ENCODE assay signal across 9 mouse cellular contexts in genomic region chr4:144404456-144405086, GRCm38 (mm10). TPM values are rescaled to one million over a fixed set of nuclear protein-coding genes. Genes with fewer than 3 reads are reported as not detected.
A peak's percentile ranks its signal among the peaks of the same experiment; 100 is the strongest.
DNase-seq lines count a peak whose midpoint lies in the region; ATAC-seq and TF ChIP-seq lines count a peak whose summit lies in the region.
"Had no signal": no experiment of that assay in that cellular context is flagged by ENCODE, and none has a peak within 500 bp of the region (broad histone marks: within the 10 kb centered on the region; RNA-seq: fewer than 3 reads in every experiment).

No protein-coding gene starts in this region.

- peaks cover 8% of the 10 kb centered on the region; the same call in 1 of the 2 replicates for H3K4me1 ChIP-seq in embryonic facial prominence, embryonic 10.5 days
- H3K4me1 ChIP-seq in hindbrain, embryonic 13.5 days (replicated peaks): 0 out of 2 replicates have a peak, but pooled peaks cover 5% of the 10 kb centered on the region
- H3K4me1 ChIP-seq in limb, embryonic 14.5 days (ENCODE audit: control insufficient read depth, insufficient read depth, low read length): no peaks in the 10 kb centered on the region
- H3K4me1 ChIP-seq in midbrain, embryonic 14.5 days (ENCODE audit: control insufficient read depth, insufficient read depth, low read length): no peaks in the 10 kb centered on the region

- H3K4me2 ChIP-seq in hindbrain, embryonic 13.5 days: peak overlapping the region; percentile 40
- peak overlapping the region; percentile 44 for H3K4me2 ChIP-seq in limb, embryonic 14.5 days (replicated peaks; ENCODE audit: low read depth, low read length, severe bottlenecking)
- H3K4me2 ChIP-seq in midbrain, embryonic 14.5 days (ENCODE audit: low read length): no peak overlapping the region

- H3K27me3 ChIP-seq in embryonic facial prominence, embryonic 10.5 days (replicated peaks; ENCODE audit: low read depth, poor library complexity, severe bottlenecking): no peaks in the 10 kb centered on the region
- H3K27me3 ChIP-seq in hindbrain, embryonic 13.5 days: no peaks in the 10 kb centered on the region
- no peaks in the 10 kb centered on the region for H3K27me3 ChIP-seq in limb, embryonic 14.5 days (ENCODE audit: control insufficient read depth, insufficient read depth, low read length)
- H3K27me3 ChIP-seq in midbrain, embryonic 14.5 days (ENCODE audit: control insufficient read depth, insufficient read depth, low read length): no peaks in the 10 kb centered on the region

- peak; percentile 96 for DNase-seq in ES-CJ7 (ENCODE audit: low read depth, low spot score)
- peak; percentile 75 for DNase-seq in embryonic facial prominence, embryonic 10.5 days (ENCODE audit: low spot score)
- peak; percentile 87 for DNase-seq in limb, embryonic 14.5 days (ENCODE audit: low spot score)
- DNase-seq in midbrain, embryonic 14.5 days: peak; percentile 0
- no peak for DNase-seq in right cerebral cortex, postnatal 25 days
- no peak for DNase-seq in frontal cortex, postnatal 10 days (ENCODE audit: low spot score in 2 of 2)

- no peak for ATAC-seq in hindbrain, embryonic 13.5 days (ENCODE audit: low FRiP score)
- ATAC-seq in limb, embryonic 14.5 days (ENCODE audit: low FRiP score, low read depth): peak; percentile 94
- no peak for ATAC-seq in midbrain, embryonic 14.5 days (ENCODE audit: low FRiP score, low TSS enrichment)
- ATAC-seq in megakaryocyte-erythroid progenitor cell, adult 5-6 weeks (replicated peaks; ENCODE audit: low FRiP score, low TSS enrichment, poor library complexity, severe bottlenecking): no peak

- WGBS in embryonic facial prominence, embryonic 10.5 days: 8% methylated on average over 17 of the region's 17 CpGs
- WGBS in hindbrain, embryonic 13.5 days: 10% methylated on average over 17 of the region's 17 CpGs
- 4% methylated on average over 16 of the region's 17 CpGs for WGBS in limb, embryonic 14.5 days
- 9% methylated on average over 17 of the region's 17 CpGs for WGBS in midbrain, embryonic 14.5 days

- H3K36me3 ChIP-seq in embryonic facial prominence, embryonic 10.5 days (replicated peaks): no peaks in the 10 kb centered on the region
- H3K36me3 ChIP-seq in hindbrain, embryonic 13.5 days: no peaks in the 10 kb centered on the region
- no peaks in the 10 kb centered on the region for H3K36me3 ChIP-seq in limb, embryonic 14.5 days (ENCODE audit: control insufficient read depth, insufficient read depth, low read length)
- H3K36me3 ChIP-seq in midbrain, embryonic 14.5 days (ENCODE audit: control insufficient read depth, insufficient read depth, low read length): no peaks in the 10 kb centered on the region

- no peaks in the 10 kb centered on the region for H3K9me3 ChIP-seq in embryonic facial prominence, embryonic 10.5 days
- H3K9me3 ChIP-seq in hindbrain, embryonic 13.5 days: peaks cover 5% of the 10 kb centered on the region; the same call in 1 of the 2 replicates
- H3K9me3 ChIP-seq in limb, embryonic 14.5 days (ENCODE audit: control insufficient read depth, low read length): no peaks in the 10 kb centered on the region
- H3K9me3 ChIP-seq in midbrain, embryonic 14.5 days (ENCODE audit: control insufficient read depth, low read length): peaks cover 9% of the 10 kb centered on the region

- no peak for TF ChIP-seq POLR2A in limb, embryonic 14.5 days (IDR thresholded peaks at IDR 0.05; ENCODE audit: borderline replicate concordance, extremely low read depth, insufficient read depth, insufficient read length)

- peak overlapping the region; percentile 72 for H3K27ac ChIP-seq in embryonic facial prominence, embryonic 10.5 days (replicated peaks)
- no peak overlapping the region for H3K27ac ChIP-seq in hindbrain, embryonic 13.5 days
- peak overlapping the region; percentile 79 for H3K27ac ChIP-seq in limb, embryonic 14.5 days (replicated peaks; ENCODE audit: low read depth, low read length)
- H3K27ac ChIP-seq in midbrain, embryonic 14.5 days (replicated peaks; ENCODE audit: low read depth, low read length): no peak overlapping the region

- no peak overlapping the region for H3K9ac ChIP-seq in hindbrain, embryonic 13.5 days
- peak overlapping the region; percentile 42; the same call in 1 of the 2 replicates for H3K9ac ChIP-seq in limb, embryonic 14.5 days (ENCODE audit: low read depth, low read length, severe bottlenecking)
- H3K9ac ChIP-seq in midbrain, embryonic 14.5 days (replicated peaks; ENCODE audit: low read length): no peak overlapping the region

- peak overlapping the region; percentile 51 for H3K4me3 ChIP-seq in embryonic facial prominence, embryonic 10.5 days
- H3K4me3 ChIP-seq in hindbrain, embryonic 13.5 days: no peak overlapping the region
- peak overlapping the region; percentile 30 for H3K4me3 ChIP-seq in limb, embryonic 14.5 days (replicated peaks; ENCODE audit: low read length)
- H3K4me3 ChIP-seq in midbrain, embryonic 14.5 days (replicated peaks; ENCODE audit: low read depth, low read length): no peak overlapping the region

RNA-seq across cellular contexts. Expression of gene Pramef12, which starts 3.7 kb away (rescaled TPM):
- 0.30 TPM in 1 of 2 replicates, not detected in the other for polyA plus RNA-seq in embryonic facial prominence, embryonic 10.5 days (2016; fragmentation: Nextera tagmentation; extraction: Ambion mirVana)
- not detected in 2 replicates for polyA plus RNA-seq in hindbrain, embryonic 13.5 days (2015; fragmentation: Nextera tagmentation; extraction: Ambion mirVana)
- 0.75 and 1.1 TPM in 2 replicates for polyA plus RNA-seq in limb, embryonic 14.5 days (2012; rRNA removed)
- 0.33 and 0.51 TPM in 2 replicates for polyA plus RNA-seq in limb, embryonic 14.5 days (2014; fragmentation: Nextera tagmentation; extraction: Ambion mirVana)
- not detected in 2 replicates for polyA plus RNA-seq in midbrain, embryonic 14.5 days (2014; fragmentation: Nextera tagmentation; extraction: Ambion mirVana)
- total RNA-seq in megakaryocyte-erythroid progenitor cell, adult 5-6 weeks (2014; fragmentation: Nextera tagmentation): not detected in 2 replicates
- total RNA-seq in megakaryocyte-erythroid progenitor cell, adult 5-6 weeks (2017): not detected in 2 replicates

RNA-seq across cellular contexts. Expression of gene Pramef20, which starts 26.8 kb away (rescaled TPM):
- polyA plus RNA-seq in embryonic facial prominence, embryonic 10.5 days (2016; fragmentation: Nextera tagmentation; extraction: Ambion mirVana): not detected in 2 replicates
- polyA plus RNA-seq in hindbrain, embryonic 13.5 days (2015; fragmentation: Nextera tagmentation; extraction: Ambion mirVana): not detected in 2 replicates
- polyA plus RNA-seq in limb, embryonic 14.5 days (2012; rRNA removed): not detected in 2 replicates
- polyA plus RNA-seq in limb, embryonic 14.5 days (2014; fragmentation: Nextera tagmentation; extraction: Ambion mirVana): not detected in 2 replicates
- not detected in 2 replicates for polyA plus RNA-seq in midbrain, embryonic 14.5 days (2014; fragmentation: Nextera tagmentation; extraction: Ambion mirVana)
- not detected in 2 replicates for total RNA-seq in megakaryocyte-erythroid progenitor cell, adult 5-6 weeks (2014; fragmentation: Nextera tagmentation)
- not detected in 2 replicates for total RNA-seq in megakaryocyte-erythroid progenitor cell, adult 5-6 weeks (2017)
- polyA plus RNA-seq: brain, embryonic 14.5 days had no signal

RNA-seq across cellular contexts. Expression of gene 1700012P22Rik, which starts 34.0 kb away (rescaled TPM):
- polyA plus RNA-seq in embryonic facial prominence, embryonic 10.5 days (2016; fragmentation: Nextera tagmentation; extraction: Ambion mirVana): not detected in 2 replicates
- not detected in 2 replicates for polyA plus RNA-seq in hindbrain, embryonic 13.5 days (2015; fragmentation: Nextera tagmentation; extraction: Ambion mirVana)
- polyA plus RNA-seq in limb, embryonic 14.5 days (2012; rRNA removed): not detected in 2 replicates
- not detected in 2 replicates for polyA plus RNA-seq in limb, embryonic 14.5 days (2014; fragmentation: Nextera tagmentation; extraction: Ambion mirVana)
- polyA plus RNA-seq in midbrain, embryonic 14.5 days (2014; fragmentation: Nextera tagmentation; extraction: Ambion mirVana): not detected in 2 replicates
- total RNA-seq in megakaryocyte-erythroid progenitor cell, adult 5-6 weeks (2014; fragmentation: Nextera tagmentation): not detected in 2 replicates
- not detected in 2 replicates for total RNA-seq in megakaryocyte-erythroid progenitor cell, adult 5-6 weeks (2017)
- polyA plus RNA-seq: brain, embryonic 14.5 days had no signal

RNA-seq across cellular contexts. Expression of gene Gm13119, which starts 46.8 kb away (rescaled TPM):
- polyA plus RNA-seq in embryonic facial prominence, embryonic 10.5 days (2016; fragmentation: Nextera tagmentation; extraction: Ambion mirVana): not detected in 2 replicates
- not detected in 2 replicates for polyA plus RNA-seq in hindbrain, embryonic 13.5 days (2015; fragmentation: Nextera tagmentation; extraction: Ambion mirVana)
- polyA plus RNA-seq in limb, embryonic 14.5 days (2012; rRNA removed): not detected in 2 replicates
- not detected in 2 replicates for polyA plus RNA-seq in limb, embryonic 14.5 days (2014; fragmentation: Nextera tagmentation; extraction: Ambion mirVana)
- not detected in 2 replicates for polyA plus RNA-seq in midbrain, embryonic 14.5 days (2014; fragmentation: Nextera tagmentation; extraction: Ambion mirVana)
- not detected in 2 replicates for total RNA-seq in megakaryocyte-erythroid progenitor cell, adult 5-6 weeks (2014; fragmentation: Nextera tagmentation)
- total RNA-seq in megakaryocyte-erythroid progenitor cell, adult 5-6 weeks (2017): not detected in 2 replicates
- polyA plus RNA-seq: brain, embryonic 14.5 days had no signal

RNA-seq across cellular contexts. Expression of gene Gm9944, which starts 48.5 kb away (rescaled TPM):
- polyA plus RNA-seq in embryonic facial prominence, embryonic 10.5 days (2016; fragmentation: Nextera tagmentation; extraction: Ambion mirVana): not detected in 2 replicates
- not detected in 2 replicates for polyA plus RNA-seq in hindbrain, embryonic 13.5 days (2015; fragmentation: Nextera tagmentation; extraction: Ambion mirVana)
- not detected in 2 replicates for polyA plus RNA-seq in limb, embryonic 14.5 days (2012; rRNA removed)
- polyA plus RNA-seq in limb, embryonic 14.5 days (2014; fragmentation: Nextera tagmentation; extraction: Ambion mirVana): not detected in 2 replicates
- not detected in 2 replicates for polyA plus RNA-seq in midbrain, embryonic 14.5 days (2014; fragmentation: Nextera tagmentation; extraction: Ambion mirVana)
- not detected in 2 replicates for total RNA-seq in megakaryocyte-erythroid progenitor cell, adult 5-6 weeks (2014; fragmentation: Nextera tagmentation)
- not detected in 2 replicates for total RNA-seq in megakaryocyte-erythroid progenitor cell, adult 5-6 weeks (2017)
- polyA plus RNA-seq: brain, embryonic 14.5 days had no signal

Comparison
In these comparisons a context has a peak if more than half of its experiments do, and no peak if none do; other contexts are left out.
1. DNase-seq: peak in ES-CJ7 (single experiment), embryonic facial prominence, embryonic 10.5 days (single experiment), limb, embryonic 14.5 days (single experiment) and midbrain, embryonic 14.5 days (single experiment); none in right cerebral cortex, postnatal 25 days (single experiment) and frontal cortex, postnatal 10 days (0 of 2).
2. H3K27ac ChIP-seq: peak in embryonic facial prominence, embryonic 10.5 days (single experiment) and limb, embryonic 14.5 days (single experiment); none in hindbrain, embryonic 13.5 days (single experiment) and midbrain, embryonic 14.5 days (single experiment).
3. H3K4me3 ChIP-seq: peak in embryonic facial prominence, embryonic 10.5 days (single experiment) and limb, embryonic 14.5 days (single experiment); none in hindbrain, embryonic 13.5 days (single experiment) and midbrain, embryonic 14.5 days (single experiment).